Mouse (Mus musculus) lung, embryonic 15.5 days (tissue): ENCODE measurements around the gene H2-Eb1. TPM values are rescaled to one million over a fixed set of nuclear protein-coding genes. Genes with fewer than 3 reads are reported as not detected.

ENCODE experiments used
- ATAC-seq: fragments of 200-750 bp; cut with Nextera tagmentation; 2 replicates; pipeline ENCODE4 v1.8.0; 2017; ENCODE audit warnings: moderate number of reproducible peaks, borderline replicate concordance; ENCODE audit not compliant: low FRiP score, low TSS enrichment; ENCODE audit errors: extremely low read depth
- H3K27ac ChIP-seq: fragments of 300-500 bp; sonication (generic); 2 replicates; pipeline ENCODE4 v1.5.1; 2015; ENCODE audit warnings: moderate library complexity, mild to moderate bottlenecking, inconsistent platforms
- H3K27me3 ChIP-seq: fragments of 300-500 bp; sonication (generic); 2 replicates; pipeline ENCODE4 v1.6.1; 2015; ENCODE audit warnings: inconsistent platforms
- H3K36me3 ChIP-seq: fragments of 300-500 bp; sonication (generic); 2 replicates; pipeline ENCODE4 v1.6.1; 2015; ENCODE audit warnings: inconsistent platforms
- H3K4me1 ChIP-seq: fragments of 300-500 bp; sonication (generic); 2 replicates; pipeline ENCODE4 v1.6.1; 2015; ENCODE audit warnings: inconsistent platforms
- H3K4me2 ChIP-seq: fragments of 300-500 bp; sonication (generic); 2 replicates; pipeline ENCODE4 v1.6.1; 2015; ENCODE audit warnings: inconsistent platforms, mild to moderate bottlenecking, moderate library complexity
- H3K4me3 ChIP-seq: fragments of 300-500 bp; sonication (generic); 2 replicates; pipeline ENCODE4 v1.5.1; 2015; ENCODE audit warnings: mild to moderate bottlenecking, inconsistent platforms
- H3K9ac ChIP-seq: fragments of 300-500 bp; sonication (generic); 2 replicates; pipeline ENCODE4 v1.6.1; 2015; ENCODE audit warnings: inconsistent platforms
- H3K9me3 ChIP-seq: fragments of 300-500 bp; sonication (generic); 2 replicates; pipeline ENCODE4 v1.6.1; 2016; ENCODE audit warnings: inconsistent platforms
- WGBS: fragments of 180-500 bp; shearing (Covaris S2); methylation state at CpG from one replicate; pipeline ENCODE4 v1.1.7; 2015; 5-methylcytosine and 5-hydroxymethylcytosine counted together
- polyA plus RNA-seq: library from polyadenylated mRNA; unstranded; fragments of >200 nt; fragmentation: Nextera tagmentation; extraction: Ambion mirVana; gene quantifications from 2 replicates; pipeline ENCODE4 v1.2.1, GENCODE M21; 2015

The H2-Eb1 gene
- polyA plus RNA-seq, 1 experiment from 2014 or later: 12.0 TPM

GRCm38 (mm10) chr17:34270230-34270629 is 35.4 kb upstream of the H2-Eb1 start:
- ATAC-seq: no peak
- H3K4me3 ChIP-seq: no peak overlapping the region
- H3K27me3 ChIP-seq: peaks cover 4% of the 10 kb centered on the region
- WGBS: 68% methylated on average over 2 of the region's 2 CpGs
- no peak overlapping the region for H3K27ac ChIP-seq
- no peaks in the 10 kb centered on the region for H3K4me1 ChIP-seq
- no peak overlapping the region for H3K4me2 ChIP-seq
- H3K9me3 ChIP-seq: no peaks in the 10 kb centered on the region
- no peaks in the 10 kb centered on the region for H3K36me3 ChIP-seq
- H3K9ac ChIP-seq: no peak overlapping the region

GRCm38 (mm10) chr17:34270940-34271339 is 34.7 kb upstream of the H2-Eb1 start:
- ATAC-seq: no peak
- 73% methylated on average over 2 of the region's 2 CpGs for WGBS

GRCm38 (mm10) chr17:34272102-34272501 is 33.6 kb upstream of the H2-Eb1 start:
- Histone ChIP-seq H3K36me3 (no peaks in the 10 kb centered on the region), H3K27me3 (no peaks in the 10 kb centered on the region), H3K9me3 (no peaks in the 10 kb centered on the region), H3K4me1 (no peaks in the 10 kb centered on the region), H3K4me2 (no peak overlapping the region), H3K4me3 (no peak overlapping the region), H3K27ac (no peak overlapping the region), H3K9ac (no peak overlapping the region)
- WGBS: 70% methylated on average over 1 of the region's 1 CpGs
- no peak for ATAC-seq

More at GRCm38 (mm10) chr17:34270940-34271339, 34.7 kb upstream of the H2-Eb1 start:
- H3K9ac ChIP-seq: no peak overlapping the region
- H3K27me3 ChIP-seq: no peaks in the 10 kb centered on the region
- H3K36me3 ChIP-seq: no peaks in the 10 kb centered on the region
- H3K27ac ChIP-seq: no peak overlapping the region
- H3K9me3 ChIP-seq: no peaks in the 10 kb centered on the region
- no peak overlapping the region for H3K4me3 ChIP-seq
- no peaks in the 10 kb centered on the region for H3K4me1 ChIP-seq
- H3K4me2 ChIP-seq: no peak overlapping the region

GRCm38 (mm10) chr17:34280499-34281038 is 25.1 kb upstream of the H2-Eb1 start:
- Histone ChIP-seq H3K27me3 (no peaks in the 10 kb centered on the region; the same call in 1 of the 2 replicates), H3K27ac (no peak overlapping the region), H3K36me3 (no peaks in the 10 kb centered on the region), H3K9ac (no peak overlapping the region), H3K4me3 (no peak overlapping the region), H3K4me2 (no peak overlapping the region), H3K9me3 (no peaks in the 10 kb centered on the region), H3K4me1 (no peaks in the 10 kb centered on the region)
- WGBS: 73% methylated on average over 1 of the region's 1 CpGs
- ATAC-seq: no peak; the same call in 1 of the 2 replicates

- H3K36me3 ChIP-seq: no peaks in the 10 kb centered on the region
- no peak overlapping the region for H3K9ac ChIP-seq
- no peaks in the 10 kb centered on the region for H3K9me3 ChIP-seq
- H3K4me3 ChIP-seq: no peak overlapping the region
- no peak overlapping the region for H3K4me2 ChIP-seq
- H3K27ac ChIP-seq: no peak overlapping the region
- 57% methylated on average over 1 of the region's 1 CpGs for WGBS
- no peaks in the 10 kb centered on the region; the same call in 1 of the 2 replicates for H3K27me3 ChIP-seq
- ATAC-seq: no peak
- no peaks in the 10 kb centered on the region for H3K4me1 ChIP-seq
These were observed 23.8 kb upstream of the H2-Eb1 start for GRCm38 (mm10) chr17:34281836-34282235.

- 58% methylated on average over 4 of the region's 4 CpGs for WGBS
These were observed 20.3 kb upstream of the H2-Eb1 start for GRCm38 (mm10) chr17:34285371-34285770.

GRCm38 (mm10) chr17:34285848-34286247 is 19.8 kb upstream of the H2-Eb1 start:
- Histone ChIP-seq H3K4me1 (no peaks in the 10 kb centered on the region), H3K4me3 (no peak overlapping the region), H3K36me3 (no peaks in the 10 kb centered on the region), H3K9ac (no peak overlapping the region), H3K27ac (no peak overlapping the region), H3K9me3 (no peaks in the 10 kb centered on the region), H3K27me3 (no peaks in the 10 kb centered on the region; the same call in 1 of the 2 replicates), H3K4me2 (no peak overlapping the region)
- WGBS: 20% methylated on average over 4 of the region's 4 CpGs
- ATAC-seq: no peak

More at GRCm38 (mm10) chr17:34285371-34285770, 20.3 kb upstream of the H2-Eb1 start:
- H3K27me3 ChIP-seq: no peaks in the 10 kb centered on the region; the same call in 1 of the 2 replicates
- H3K4me1 ChIP-seq: no peaks in the 10 kb centered on the region
- no peak overlapping the region for H3K4me2 ChIP-seq
- no peak for ATAC-seq
- no peaks in the 10 kb centered on the region for H3K9me3 ChIP-seq
- H3K4me3 ChIP-seq: no peak overlapping the region
- no peaks in the 10 kb centered on the region for H3K36me3 ChIP-seq
- H3K27ac ChIP-seq: no peak overlapping the region
- no peak overlapping the region for H3K9ac ChIP-seq

GRCm38 (mm10) chr17:34286501-34286900 is 19.2 kb upstream of the H2-Eb1 start:
- H3K4me2 ChIP-seq: no peak overlapping the region
- no peaks in the 10 kb centered on the region for H3K36me3 ChIP-seq
- H3K4me1 ChIP-seq: no peaks in the 10 kb centered on the region
- H3K9me3 ChIP-seq: no peaks in the 10 kb centered on the region
- 65% methylated on average over 5 of the region's 5 CpGs for WGBS
- H3K27ac ChIP-seq: no peak overlapping the region
- ATAC-seq: no peak
- no peak overlapping the region for H3K9ac ChIP-seq
- H3K27me3 ChIP-seq: no peaks in the 10 kb centered on the region; the same call in 1 of the 2 replicates
- no peak overlapping the region for H3K4me3 ChIP-seq

- no peaks in the 10 kb centered on the region for H3K36me3 ChIP-seq
- H3K4me1 ChIP-seq: no peaks in the 10 kb centered on the region
- no peak overlapping the region for H3K4me3 ChIP-seq
- no peak overlapping the region for H3K9ac ChIP-seq
- 56% methylated on average over 6 of the region's 6 CpGs for WGBS
- ATAC-seq: no peak
- no peaks in the 10 kb centered on the region; the same call in 1 of the 2 replicates for H3K27me3 ChIP-seq
- no peak overlapping the region for H3K4me2 ChIP-seq
- H3K27ac ChIP-seq: no peak overlapping the region
- H3K9me3 ChIP-seq: no peaks in the 10 kb centered on the region
These were observed 18.7 kb upstream of the H2-Eb1 start for GRCm38 (mm10) chr17:34286999-34287398.

- no peak within 1 kb of the TSS for H3K4me2 ChIP-seq
- H3K27ac ChIP-seq: no peak within 1 kb of the TSS
- H3K4me3 ChIP-seq: no peak within 1 kb of the TSS
- H3K9me3 ChIP-seq: no peaks in the 10 kb centered on the region
- H3K4me1 ChIP-seq: no peaks in the 10 kb centered on the region
- WGBS: 15% methylated on average over 8 of the region's 8 CpGs
- ATAC-seq: peak; percentile 42; the same call in 1 of the 2 replicates
- no peaks in the 10 kb centered on the region for H3K27me3 ChIP-seq
- H3K9ac ChIP-seq: no peak within 1 kb of the TSS
- H3K36me3 ChIP-seq: no peaks in the 10 kb centered on the region
These were observed 18.0 kb upstream of the H2-Eb1 start, which contains the start of gene H2-Aa for GRCm38 (mm10) chr17:34287648-34288047. Gene H2-Aa (minus strand): TSS chr17:34287823.

- no peaks in the 10 kb centered on the region for H3K9me3 ChIP-seq
- no peak overlapping the region for H3K4me2 ChIP-seq
- no peak overlapping the region for H3K27ac ChIP-seq
- no peak overlapping the region for H3K9ac ChIP-seq
- no peaks in the 10 kb centered on the region for H3K27me3 ChIP-seq
- no peak for ATAC-seq
- WGBS: 57% methylated on average over 3 of the region's 3 CpGs
- H3K4me3 ChIP-seq: no peak overlapping the region
- no peaks in the 10 kb centered on the region for H3K4me1 ChIP-seq
- no peaks in the 10 kb centered on the region for H3K36me3 ChIP-seq
These were observed 17.5 kb upstream of the H2-Eb1 start for GRCm38 (mm10) chr17:34288131-34288530.

GRCm38 (mm10) chr17:34291609-34292008 is 14.1 kb upstream of the H2-Eb1 start:
- Histone ChIP-seq H3K36me3 (no peaks in the 10 kb centered on the region), H3K27ac (no peak overlapping the region), H3K9me3 (no peaks in the 10 kb centered on the region), H3K4me3 (no peak overlapping the region), H3K27me3 (no peaks in the 10 kb centered on the region), H3K4me1 (no peaks in the 10 kb centered on the region), H3K9ac (no peak overlapping the region), H3K4me2 (no peak overlapping the region)
- no peak for ATAC-seq
- WGBS: 17% methylated on average over 8 of the region's 8 CpGs
